Mouse (Mus musculus) lung, adult 2 months (tissue): Measurements from ENCODE around the gene 6430571L13Rik.

Experiments used
- CTCF ChIP-seq: fragments of 200-500 bp; IDR thresholded peaks from 2 replicates; pipeline ENCODE4 v1.5.1; 2011; ENCODE audit warnings: mild to moderate bottlenecking, low read length, control low read depth; ENCODE audit not compliant: insufficient read depth
- POLR2A ChIP-seq: fragments of 200-500 bp; IDR thresholded peaks from 2 replicates; pipeline ENCODE4 v1.6.1; 2011; ENCODE audit warnings: low read depth, mild to moderate bottlenecking, control low read depth, low read length, borderline replicate concordance; ENCODE audit errors: extremely low read depth

DNA sequence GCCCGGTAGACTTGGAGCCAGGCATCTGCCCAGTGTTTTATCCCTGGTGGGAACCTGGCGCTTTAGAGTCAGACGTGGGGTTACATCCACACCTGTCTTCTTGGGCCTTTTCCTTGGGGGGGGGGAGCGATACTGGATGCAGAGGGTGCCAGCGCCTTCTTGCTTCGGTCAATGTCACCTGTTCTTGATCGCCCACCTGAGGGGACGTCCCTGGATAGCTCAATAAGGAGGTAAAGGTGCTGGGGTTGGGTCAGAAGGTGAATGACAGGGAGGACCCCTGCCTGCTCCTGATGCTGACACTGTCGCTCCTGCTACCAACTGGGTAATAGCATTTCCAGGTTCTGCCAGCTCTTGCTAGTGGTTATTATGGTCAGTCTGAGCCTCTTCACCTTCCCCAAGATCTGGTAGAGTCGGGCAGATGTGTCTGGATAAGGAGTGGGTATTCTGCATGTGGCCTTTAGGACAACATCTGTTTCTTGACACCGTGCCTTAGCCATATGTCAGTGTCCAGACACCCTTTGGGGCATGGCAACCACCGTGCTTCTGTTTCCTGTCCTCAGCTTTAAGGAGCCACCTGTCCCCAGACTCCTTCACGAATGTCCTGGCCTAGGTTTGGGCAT lies 60.4 kb downstream of the 6430571L13Rik start:
- TF ChIP-seq POLR2A, result no peak
- TF ChIP-seq CTCF, result no peak
